Mouse (Mus musculus): Measurements from ENCODE around the gene Mvd.

DNA sequence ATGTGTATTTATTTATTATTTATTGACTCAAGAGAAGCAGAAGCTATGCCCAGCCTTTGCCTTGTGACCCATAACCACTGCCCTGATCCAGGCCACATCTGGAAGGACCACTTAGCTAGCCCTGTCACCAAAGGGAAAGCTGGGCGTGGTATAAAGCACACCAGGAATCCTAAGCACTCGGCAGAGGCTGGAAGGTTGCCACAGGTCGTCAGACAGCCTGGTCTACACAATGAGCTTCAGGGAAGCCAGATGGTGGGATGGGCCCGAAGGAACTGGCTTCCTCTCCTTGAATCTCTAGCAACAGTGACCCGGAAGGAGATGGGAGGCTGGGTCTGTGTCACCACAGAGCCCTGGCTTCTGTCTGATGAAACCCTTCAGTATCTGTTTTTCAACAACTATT, 19.6 kb downstream of the Mvd start:
- TF ChIP-seq CTCF (IDR thresholded peaks at IDR 0.05; ENCODE audit: extremely low read depth, insufficient read depth, insufficient read length, insufficient replicate concordance) (no peak), POLR2A (IDR thresholded peaks at IDR 0.05; ENCODE audit: low read depth, low read length) (no peak)

Measured in spleen, adult 2 months (tissue).